Mouse (Mus musculus) right cerebral cortex, adult 18-20 months (tissue): ENCODE measurements around the gene Pcbp1.
"Not testable (repeated sequence)": the region's sequence is repeated elsewhere in the genome, so short reads cannot be mapped to it uniquely, and the experiment has no call there.

Experiments used
- DNase-seq: peaks from one replicate; pipeline ENCODE4 v3.0.0; 2022; ENCODE audit warnings: mixed read lengths

Gene Pcbp1

DNA sequence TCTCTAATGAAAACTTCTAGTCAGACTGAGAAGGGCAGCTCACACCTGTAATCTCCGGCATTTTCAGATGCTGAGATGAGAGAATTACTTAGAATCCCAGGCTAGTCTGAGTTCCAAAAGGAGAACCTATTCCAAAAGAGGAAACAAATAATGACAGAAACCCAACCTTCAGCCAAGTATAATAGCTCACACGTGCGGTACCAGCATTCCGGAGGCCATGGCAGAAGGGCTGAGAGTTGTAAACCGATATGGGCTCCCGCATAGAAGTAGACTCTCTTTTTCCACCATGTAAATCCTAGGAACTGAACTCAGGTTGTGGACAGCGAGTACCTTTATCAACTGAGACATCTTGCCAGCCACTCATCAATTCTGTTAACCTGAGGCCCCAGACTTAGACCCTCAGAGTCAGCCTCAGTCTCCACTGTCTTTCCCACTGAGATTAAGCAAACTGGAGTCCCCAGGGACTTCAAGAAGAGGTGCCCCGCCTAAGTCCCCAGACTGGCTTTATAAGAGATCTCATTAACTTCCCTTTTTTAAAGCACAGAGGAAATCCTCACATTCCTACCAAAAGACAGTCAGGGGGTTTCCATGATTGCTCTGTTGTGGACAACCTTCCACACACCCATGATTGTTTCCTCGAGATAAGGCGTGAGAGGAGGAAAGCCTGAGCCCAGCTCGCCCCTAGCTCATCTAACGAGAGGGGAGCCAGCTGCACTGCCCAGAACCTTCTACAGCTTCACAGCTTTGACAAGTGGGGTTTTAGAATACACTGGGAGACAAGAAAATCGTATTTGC, 32.5 kb downstream of the Pcbp1 start:
- DNase-seq, result no peak

DNA sequence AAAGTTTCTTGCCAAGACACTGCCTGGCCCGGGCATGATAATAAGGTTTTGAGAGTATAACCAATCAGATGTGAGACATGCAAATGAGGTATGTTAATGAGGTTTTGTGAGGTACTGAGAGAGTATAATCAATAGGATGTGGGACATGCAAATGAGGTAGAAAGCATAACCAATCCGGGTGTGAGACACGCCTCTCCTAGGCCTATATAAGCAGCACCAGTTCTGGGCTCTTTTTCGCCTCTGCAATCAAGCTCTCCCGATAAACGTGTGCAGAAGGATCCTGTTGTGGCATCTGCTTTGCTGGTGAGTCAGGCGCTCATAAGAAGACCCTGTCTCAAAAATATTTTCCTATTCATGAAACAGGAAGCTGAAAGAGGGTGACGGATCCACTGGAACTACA, 35.7 kb downstream of the Pcbp1 start:
- not testable (repeated sequence) for DNase-seq

DNA sequence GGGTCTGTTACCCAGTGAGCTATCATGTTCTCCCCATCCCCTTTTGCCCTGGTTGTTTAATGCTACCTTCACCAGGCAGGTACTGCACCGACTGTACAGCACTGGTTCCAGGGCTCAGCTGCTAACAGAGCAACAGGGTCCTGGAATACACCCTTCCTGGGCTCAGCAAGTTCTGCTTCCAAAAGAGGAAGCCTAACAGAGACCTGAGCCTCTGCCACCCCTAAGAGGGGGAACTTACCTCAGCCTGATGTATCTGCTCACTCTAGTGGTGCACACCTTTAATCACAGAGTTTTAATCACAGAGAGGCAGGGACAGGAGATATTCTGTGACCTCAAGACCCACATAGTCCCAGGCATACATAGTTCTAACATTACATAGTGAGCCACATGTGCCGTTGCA, 36.2 kb downstream of the Pcbp1 start:
- DNase-seq, result no peak

DNA sequence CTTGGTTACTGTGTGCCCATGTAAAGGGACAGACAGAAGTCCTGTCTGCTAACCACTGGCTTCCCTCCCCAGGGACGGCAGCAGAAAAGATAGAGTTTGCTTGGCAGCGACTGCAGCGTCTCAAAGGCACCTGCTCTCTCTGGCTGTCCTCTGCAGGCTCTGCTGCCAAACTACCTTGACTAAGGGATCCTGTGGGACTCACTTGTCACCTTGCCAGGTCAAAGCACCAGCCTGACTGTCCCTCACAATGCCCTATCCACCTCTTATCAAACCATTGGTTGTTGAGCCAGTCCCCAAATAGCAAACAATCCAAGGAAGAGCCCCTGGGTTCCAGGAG, 38.0 kb downstream of the Pcbp1 start:
- DNase-seq, result no peak

DNA sequence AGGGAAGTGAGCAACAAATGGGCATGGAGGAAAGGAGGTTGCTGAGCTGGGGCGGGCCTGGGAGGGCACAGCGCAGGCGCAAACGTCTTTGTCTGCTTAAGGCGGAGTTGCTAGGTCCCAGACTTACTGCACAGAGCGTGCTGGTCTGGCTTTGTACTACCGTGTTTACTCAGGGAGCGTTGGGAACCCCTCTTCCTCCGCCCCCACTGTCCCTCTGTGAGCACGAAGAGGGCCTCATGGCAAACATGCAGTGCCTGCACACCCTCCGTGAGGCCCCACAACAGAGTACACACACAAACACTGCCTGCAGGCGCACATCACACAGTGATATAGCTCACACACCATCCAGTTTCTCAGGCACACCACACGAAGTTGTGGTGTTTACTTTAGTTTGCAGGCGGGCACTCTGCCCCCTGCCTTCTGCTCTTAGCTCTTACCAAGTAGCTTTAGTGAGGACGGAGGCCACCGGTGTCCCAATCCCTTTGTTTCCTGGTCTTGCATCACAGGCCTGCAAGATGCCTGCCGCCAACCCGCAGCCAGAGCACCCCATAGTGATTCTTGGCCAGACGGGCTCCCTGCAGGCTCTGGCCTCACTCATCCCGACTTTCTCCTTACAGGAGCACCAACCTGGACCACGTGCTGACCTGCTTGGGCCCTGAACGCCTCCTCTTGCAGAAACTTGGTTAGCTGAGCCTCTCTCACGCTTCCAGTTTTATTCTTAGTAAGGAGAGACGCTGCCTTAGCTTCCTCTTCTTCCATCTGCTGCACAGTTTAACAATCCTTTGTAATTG, 38.6 kb downstream of the Pcbp1 start:
- DNase-seq, result peak; percentile 73

DNA sequence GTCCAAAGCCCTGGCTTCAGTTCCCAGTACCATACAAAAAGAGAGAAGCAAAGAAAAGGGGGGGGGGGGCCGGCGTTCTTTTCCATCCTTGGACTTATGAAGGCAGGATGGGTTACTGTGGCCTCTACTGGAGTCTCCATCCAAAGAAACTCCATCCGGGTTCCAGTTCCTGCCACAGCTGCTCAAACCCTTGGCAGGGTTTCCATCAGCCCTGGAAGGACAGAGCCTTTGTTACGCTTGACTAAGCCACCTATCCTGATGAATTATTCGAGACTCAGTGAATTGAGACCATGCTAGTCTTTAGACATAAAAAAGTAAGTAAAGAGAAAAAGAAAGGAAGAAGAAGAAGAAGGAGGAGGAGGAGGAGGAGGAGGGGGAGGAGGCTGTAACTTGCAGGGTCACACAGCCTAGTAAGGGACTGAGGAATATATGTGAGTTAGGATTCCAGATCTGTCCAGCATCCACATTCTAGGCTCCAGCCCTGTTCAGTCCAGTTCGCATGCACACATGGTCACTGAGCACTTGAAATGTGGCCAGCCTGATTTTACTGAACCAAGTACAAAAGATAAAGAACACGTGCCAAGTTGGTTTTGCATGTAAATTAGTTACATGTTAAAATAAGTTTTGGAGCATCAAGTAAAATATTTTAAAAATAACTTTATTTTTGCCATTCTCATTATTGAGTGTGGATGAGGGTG, 40.0 kb downstream of the Pcbp1 start:
- no peak for DNase-seq

DNA sequence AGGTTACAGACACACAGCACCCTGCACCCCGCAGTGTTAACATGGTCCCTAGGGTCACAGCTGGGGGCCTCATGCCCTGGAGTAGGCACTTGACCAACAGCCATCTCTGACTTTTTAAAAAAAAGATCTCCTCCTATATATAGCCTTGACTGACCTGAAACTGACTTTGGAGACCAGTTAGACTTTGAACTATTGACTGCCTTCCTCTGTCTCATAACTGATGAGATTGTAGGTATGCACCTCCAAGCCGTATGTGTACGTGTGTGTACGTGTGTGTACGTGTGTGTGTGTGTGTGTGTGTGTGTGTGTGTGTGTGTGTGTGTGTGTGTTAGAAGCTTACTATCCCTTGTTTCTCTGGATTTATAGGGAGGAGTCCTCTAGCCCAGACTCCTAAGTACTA, 44.2 kb downstream of the Pcbp1 start:
- DNase-seq, result no peak

DNA sequence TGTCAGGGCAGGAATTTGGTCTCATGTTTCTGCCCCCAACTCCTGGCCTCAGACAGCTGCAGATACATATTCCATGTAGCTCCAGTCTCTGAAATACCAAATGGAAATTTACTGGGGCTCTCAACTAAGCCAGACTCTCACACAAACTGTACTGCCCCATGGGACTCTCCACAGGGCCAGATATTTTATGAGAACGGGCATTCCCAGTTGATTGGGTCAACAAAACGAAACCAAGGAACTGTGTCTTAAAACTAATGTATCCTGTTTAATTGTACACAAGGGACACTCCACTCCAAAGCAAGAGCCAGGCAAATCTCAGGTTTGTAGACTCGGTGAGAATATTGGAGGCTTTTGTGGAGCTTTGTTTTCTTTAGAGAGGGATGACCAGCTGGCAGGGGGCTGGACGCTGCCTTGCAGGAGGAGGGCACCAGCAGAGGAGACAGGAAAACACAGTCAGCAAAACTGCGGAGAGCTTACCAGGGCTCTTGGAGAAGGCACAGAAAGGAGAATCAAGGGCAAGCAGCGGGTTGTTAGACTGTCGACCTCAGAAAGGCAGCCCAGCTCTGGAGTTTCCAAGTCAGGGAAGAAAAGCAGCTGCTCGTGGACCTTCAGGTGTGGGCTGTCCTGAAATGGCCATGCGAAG, 45.8 kb downstream of the Pcbp1 start:
- DNase-seq, result no peak

DNA sequence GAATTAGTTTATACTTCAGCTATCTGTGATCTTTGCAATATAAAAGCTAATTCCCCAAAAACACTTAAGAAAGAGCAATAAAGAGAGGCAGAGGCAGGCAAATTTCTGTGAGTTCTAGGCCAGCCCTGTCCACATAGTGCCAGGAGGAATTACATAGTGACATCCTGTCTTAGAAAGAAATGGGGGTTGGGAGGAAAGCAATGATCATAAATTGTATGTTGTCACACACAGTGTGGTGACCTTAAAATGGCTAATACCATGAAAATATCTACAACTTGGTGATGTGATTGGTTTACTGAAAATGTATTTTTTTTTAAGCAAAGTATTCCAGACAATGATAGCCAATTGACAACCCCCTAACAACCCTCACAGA, 46.3 kb downstream of the Pcbp1 start:
- DNase-seq, result no peak

DNA sequence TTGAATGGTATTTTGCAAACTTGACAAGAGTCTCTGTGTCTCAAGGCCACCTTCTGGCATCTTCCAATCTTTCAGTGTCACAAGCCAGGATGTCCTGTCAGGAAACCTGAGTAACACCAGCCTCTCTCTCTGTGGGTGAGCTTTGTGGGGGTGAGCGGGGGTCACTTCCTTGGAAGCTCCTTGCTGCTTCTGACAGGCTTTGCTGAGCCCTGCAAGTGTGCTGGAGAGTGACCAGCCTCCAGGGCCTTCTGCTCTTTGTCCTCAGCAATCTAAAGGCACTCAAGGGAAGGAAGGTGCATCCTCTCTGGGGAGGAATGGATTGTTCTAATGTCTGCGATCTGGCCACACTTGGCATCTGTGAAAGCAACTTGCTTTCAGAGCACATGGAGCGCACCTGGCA, 46.8 kb downstream of the Pcbp1 start:
- DNase-seq, result no peak

DNA sequence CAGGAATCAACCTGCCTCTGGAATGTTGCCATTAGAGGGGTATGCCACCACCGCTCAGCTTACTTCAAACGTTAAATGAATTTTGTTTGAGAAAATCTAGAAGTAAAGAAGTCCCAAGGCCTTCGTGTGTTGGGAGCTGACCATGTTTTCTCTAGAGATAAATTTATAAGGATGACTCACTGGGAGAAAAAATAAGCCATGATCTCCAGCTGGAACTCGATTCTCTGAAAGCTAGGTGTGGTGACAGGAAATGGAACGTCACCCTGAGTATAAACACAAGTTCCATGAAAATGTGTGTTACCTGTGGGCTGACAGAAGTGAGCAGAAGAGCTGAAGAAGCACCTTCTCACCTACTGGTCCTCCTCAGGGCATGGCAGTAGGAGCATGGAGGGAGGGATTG, 49.2 kb downstream of the Pcbp1 start:
- DNase-seq, result no peak

DNA sequence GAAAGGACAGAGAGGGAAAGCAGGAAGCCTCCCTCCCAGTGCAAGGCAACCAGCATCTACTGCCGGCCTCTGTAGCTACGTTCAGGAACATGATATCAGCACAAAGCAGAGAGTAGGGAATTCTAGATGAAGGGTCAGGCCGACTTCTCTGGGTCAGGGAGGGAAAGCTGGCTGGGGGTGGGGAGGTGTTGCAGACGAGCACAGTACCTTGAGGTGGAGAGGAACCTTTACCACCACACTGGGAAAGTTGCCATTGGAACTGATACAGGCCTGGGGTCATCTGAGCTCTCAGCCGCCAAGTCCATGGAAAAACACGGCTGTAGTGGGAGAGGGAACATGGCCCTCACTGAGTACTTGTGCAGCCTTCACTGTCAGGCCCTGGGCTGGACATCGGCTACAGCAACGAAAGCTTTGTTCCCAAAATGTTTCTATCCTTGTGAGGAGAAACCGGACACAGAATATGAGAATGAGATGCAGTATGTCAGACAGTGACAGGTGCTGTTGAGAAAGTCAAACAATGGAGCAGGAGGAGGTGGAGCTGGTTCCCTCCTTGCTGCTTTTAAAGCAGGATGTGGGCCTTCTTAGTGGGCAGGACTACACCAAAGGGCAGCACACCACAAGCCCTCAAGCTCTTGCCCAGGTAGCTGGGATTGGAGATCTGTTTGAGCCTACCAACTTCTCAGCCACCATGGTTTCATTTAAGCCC, 50.5 kb downstream of the Pcbp1 start:
- no peak for DNase-seq

DNA sequence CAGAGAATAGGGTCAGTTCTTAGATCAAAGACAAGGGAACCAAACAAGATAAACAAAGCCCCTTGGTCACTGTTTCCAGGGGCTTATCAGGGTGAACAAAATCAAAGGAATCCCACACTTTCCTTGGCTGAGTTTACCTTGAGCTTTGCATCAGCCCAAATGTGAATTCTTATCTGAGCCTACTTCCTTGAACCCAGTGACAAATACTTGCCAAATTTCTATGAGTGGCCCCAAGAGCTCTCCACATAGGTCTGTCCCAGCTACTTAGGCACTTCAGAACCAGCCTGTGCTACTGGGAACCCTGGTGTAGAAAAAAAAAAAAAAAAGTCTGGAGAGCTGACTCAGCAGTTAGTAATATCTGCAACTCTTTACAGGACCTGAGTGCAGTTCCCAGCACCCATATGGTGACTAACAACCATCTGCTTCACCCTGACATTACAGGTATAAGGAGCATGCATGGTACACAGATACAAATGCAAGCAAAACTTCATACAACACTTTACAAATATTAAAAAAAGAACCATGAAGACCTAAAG, 51.4 kb downstream of the Pcbp1 start:
- DNase-seq, result no peak
